Mouse (Mus musculus) heart, embryonic 14.5 days (tissue): ENCODE results near the gene Gm49393. TPM values are rescaled to one million over a fixed set of nuclear protein-coding genes. Genes with fewer than 3 reads are reported as not detected.

Experiments
- polyA plus RNA-seq: library from polyadenylated mRNA; unstranded; fragments of >200 nt; fragmentation: Nextera tagmentation; extraction: Ambion mirVana; gene quantifications from 2 replicates; pipeline ENCODE4 v1.2.1, GENCODE M21; 2014

Gm49393 gene
- polyA plus RNA-seq, 1 experiment from 2014 or later: not detected

Other genes starting within 250 kb of the Gm49393 start
- not detected in 2 replicates for gene BC051665, start 149.2 kb downstream of the Gm49393 start, polyA plus RNA-seq
- not detected in 2 replicates for gene Ctsll3, start 132.7 kb downstream of the Gm49393 start, polyA plus RNA-seq
- gene 4930486L24Rik, start 71.1 kb downstream of the Gm49393 start, polyA plus RNA-seq: 0.30 TPM in 1 of 2 replicates, not detected in the other
- 0.50 TPM in 1 of 2 replicates, not detected in the other for gene Gm49392, start 38.7 kb downstream of the Gm49393 start, polyA plus RNA-seq
- gene Ctla2b, start 38.1 kb downstream of the Gm49393 start, polyA plus RNA-seq: 7.1 and 8.5 TPM in 2 replicates
- not detected in 2 replicates for gene Tpbpb, start 30.7 kb downstream of the Gm49393 start, polyA plus RNA-seq
- 4.1 and 6.9 TPM in 2 replicates for gene Gm49391, start 981 bp upstream of the Gm49393 start, polyA plus RNA-seq
- gene Ctla2a, start 1.0 kb upstream of the Gm49393 start, polyA plus RNA-seq: 92.7 and 107 TPM in 2 replicates
- not detected in 2 replicates for gene Tpbpa, start 6.4 kb upstream of the Gm49393 start, polyA plus RNA-seq
- 0.20 TPM in 1 of 2 replicates, not detected in the other for gene Ctsj, start 70.4 kb upstream of the Gm49393 start, polyA plus RNA-seq
- gene Ctsq, start 105.0 kb upstream of the Gm49393 start, polyA plus RNA-seq: not detected in 2 replicates
- gene Ctsr, start 228.7 kb upstream of the Gm49393 start, polyA plus RNA-seq: not detected in 2 replicates